Mouse (Mus musculus) hindbrain, postnatal 0 days (tissue): ENCODE data around the gene Gsap. TPM values are rescaled to one million over a fixed set of nuclear protein-coding genes. Genes with fewer than 3 reads are reported as not detected.

ENCODE experiments used
- ATAC-seq: fragments of 200-750 bp; cut with Nextera tagmentation; 2 replicates; pipeline ENCODE4 v1.8.0; 2017; ENCODE audit warnings: mild to moderate bottlenecking, moderate TSS enrichment, moderate library complexity
- DNase-seq: peaks from one replicate; pipeline ENCODE4 v3.0.0-alpha.2; 2015; ENCODE audit warnings: low spot score
- H3K27ac ChIP-seq: fragments of 300-500 bp; sonication (generic); 2 replicates; pipeline ENCODE4 v1.5.1; 2014; ENCODE audit warnings: mild to moderate bottlenecking
- H3K27me3 ChIP-seq: fragments of 300-500 bp; sonication (generic); 2 replicates; pipeline ENCODE4 v1.6.1; 2014; ENCODE audit warnings: low read length, mixed read lengths; ENCODE audit not compliant: insufficient read depth
- H3K36me3 ChIP-seq: fragments of 300-500 bp; sonication (generic); 2 replicates; pipeline ENCODE4 v1.6.1; 2014; ENCODE audit warnings: low read length, mixed read lengths; ENCODE audit not compliant: insufficient read depth
- H3K4me1 ChIP-seq: fragments of 300-500 bp; sonication (generic); 2 replicates; pipeline ENCODE4 v1.6.1; 2014; ENCODE audit warnings: antibody characterized with exemption, low read length, mixed read lengths; ENCODE audit not compliant: insufficient read depth
- H3K4me2 ChIP-seq: fragments of 300-500 bp; sonication (generic); 2 replicates; pipeline ENCODE4 v1.6.1; 2014; ENCODE audit warnings: low read depth, mild to moderate bottlenecking, low read length, moderate library complexity, mixed read lengths
- H3K4me3 ChIP-seq: fragments of 300-500 bp; sonication (generic); 2 replicates; pipeline ENCODE4 v1.5.1; 2014; ENCODE audit warnings: low read length
- H3K9ac ChIP-seq: fragments of 300-500 bp; sonication (generic); replicated peaks from 2 replicates; pipeline ENCODE4 v1.6.1; 2014; ENCODE audit warnings: mild to moderate bottlenecking, low read length, moderate library complexity, mixed read lengths
- H3K9me3 ChIP-seq: fragments of 300-500 bp; sonication (generic); 2 replicates; pipeline ENCODE4 v1.6.1; 2016; ENCODE audit warnings: low read length, mixed read lengths
- CTCF ChIP-seq: IDR thresholded peaks from 2 replicates; pipeline ENCODE4 v1.5.1; 2016; ENCODE audit warnings: antibody characterized with exemption, control low read depth, low read depth
- WGBS: fragments of 180-500 bp; shearing (Covaris S2); extraction: QIAGEN DNeasy Blood & Tissue Kit; methylation state at CpG from one replicate; pipeline ENCODE4 v1.1.7; 2014; 5-methylcytosine and 5-hydroxymethylcytosine counted together
- polyA plus RNA-seq: library from polyadenylated mRNA; unstranded; fragments of >200 nt; fragmentation: Nextera tagmentation; extraction: Ambion mirVana; gene quantifications from 2 replicates; pipeline ENCODE4 v1.2.1, GENCODE M21; 2015
- total RNA-seq: library from RNA; depleted of rRNA; stranded (reverse); fragments of >200 nt; gene quantifications from 2 replicates; pipeline ENCODE4 v1.2.3, GENCODE M21; 2014

Gene Gsap
- total and polyA plus RNA-seq, 2 experiments from 2014 or later: 8.3 to 11.0 TPM

DNA sequence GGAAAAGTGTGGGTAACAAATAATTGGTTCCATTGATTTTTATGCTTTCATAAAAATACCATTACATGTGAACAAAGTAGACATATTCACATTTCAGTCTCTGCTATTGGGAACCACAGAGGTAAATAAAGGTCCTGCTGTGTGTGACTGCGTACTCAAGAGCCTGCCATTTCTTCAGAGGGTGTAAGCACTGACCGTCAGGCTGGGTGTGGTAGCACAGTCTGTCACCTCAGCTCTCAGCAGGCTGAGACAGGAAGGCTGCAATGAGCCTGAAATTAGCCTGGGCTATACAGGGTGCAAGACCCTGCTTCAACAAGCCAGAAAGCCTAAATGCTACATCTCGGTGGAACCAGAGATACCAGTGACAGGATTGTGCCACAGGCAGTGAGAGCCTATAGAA, 114.0 kb downstream of the Gsap start:
- DNase-seq (no peak), ATAC-seq (no peak)
- TF ChIP-seq CTCF: no peak
- Histone ChIP-seq H3K36me3 (no peaks in the 10 kb centered on the region), H3K27ac (no peak overlapping the region), H3K27me3 (no peaks in the 10 kb centered on the region), H3K4me1 (no peaks in the 10 kb centered on the region), H3K4me3 (no peak overlapping the region), H3K9me3 (no peaks in the 10 kb centered on the region), H3K9ac (no peak overlapping the region), H3K4me2 (no peak overlapping the region)
- 95% methylated on average over 3 of the region's 3 CpGs for WGBS

GRCm38 (mm10) chr5:21301011-21301410, 115.0 kb downstream of the Gsap start:
- no peaks in the 10 kb centered on the region for H3K9me3 ChIP-seq
- no peaks in the 10 kb centered on the region for H3K36me3 ChIP-seq
- DNase-seq (peak; percentile 25), ATAC-seq (no peak)
- H3K27me3 ChIP-seq: no peaks in the 10 kb centered on the region
- H3K9ac ChIP-seq: no peak overlapping the region
- 54% methylated on average over 6 of the region's 6 CpGs for WGBS
- no peaks in the 10 kb centered on the region for H3K4me1 ChIP-seq
- no peak overlapping the region for H3K4me3 ChIP-seq
- no peak for TF ChIP-seq CTCF
- H3K4me2 ChIP-seq: no peak overlapping the region
- no peak overlapping the region for H3K27ac ChIP-seq

DNA sequence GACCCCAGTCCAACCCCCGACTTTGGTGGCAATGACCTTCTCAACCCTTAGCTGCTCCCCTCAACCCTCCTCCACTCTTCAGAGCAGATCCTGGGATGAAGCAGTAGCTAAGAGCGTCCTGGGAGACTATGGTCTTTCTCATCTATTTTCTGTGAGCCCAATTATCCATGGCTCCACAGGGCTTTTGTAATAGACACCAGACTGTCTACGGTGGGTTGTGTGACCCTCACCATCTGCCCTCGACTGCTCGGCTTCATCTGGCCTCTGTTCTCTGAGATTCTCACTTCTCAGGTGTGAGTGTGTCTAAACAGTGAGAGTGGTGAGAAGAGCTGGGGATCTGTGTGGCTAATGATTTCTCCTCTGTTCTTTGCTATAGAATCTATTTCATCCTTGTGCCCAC, 121.1 kb downstream of the Gsap start:
- no peak for TF ChIP-seq CTCF
- H3K36me3 ChIP-seq: no peaks in the 10 kb centered on the region
- no peak for ATAC-seq
- no peaks in the 10 kb centered on the region for H3K4me1 ChIP-seq
- no peak overlapping the region for H3K9ac ChIP-seq
- 62% methylated on average over 5 of the region's 5 CpGs for WGBS
- H3K4me3 ChIP-seq: no peak overlapping the region
- DNase-seq: no peak
- H3K27ac ChIP-seq: no peak overlapping the region
- no peak overlapping the region for H3K4me2 ChIP-seq
- H3K27me3 ChIP-seq: no peaks in the 10 kb centered on the region
- H3K9me3 ChIP-seq: no peaks in the 10 kb centered on the region

GRCm38 (mm10) chr5:21314696-21315095, 128.6 kb downstream of the Gsap start:
- no peak for TF ChIP-seq CTCF
- 88% methylated on average over 3 of the region's 3 CpGs for WGBS
- no peak for ATAC-seq
- H3K9ac ChIP-seq: no peak overlapping the region
- no peak overlapping the region for H3K4me3 ChIP-seq
- no peaks in the 10 kb centered on the region for H3K9me3 ChIP-seq
- no peaks in the 10 kb centered on the region for H3K27me3 ChIP-seq
- H3K4me1 ChIP-seq: no peaks in the 10 kb centered on the region
- no peak overlapping the region for H3K27ac ChIP-seq
- no peak for DNase-seq
- H3K4me2 ChIP-seq: no peak overlapping the region
- H3K36me3 ChIP-seq: no peaks in the 10 kb centered on the region

- TF ChIP-seq CTCF: no peak
- no peaks in the 10 kb centered on the region for H3K9me3 ChIP-seq
- WGBS: 73% methylated on average over 2 of the region's 2 CpGs
- ATAC-seq: no peak
- H3K4me3 ChIP-seq: no peak overlapping the region
- no peak overlapping the region for H3K27ac ChIP-seq
- DNase-seq: no peak
- no peak overlapping the region for H3K9ac ChIP-seq
- H3K36me3 ChIP-seq: no peaks in the 10 kb centered on the region
- H3K4me1 ChIP-seq: no peaks in the 10 kb centered on the region
- H3K4me2 ChIP-seq: no peak overlapping the region
- no peaks in the 10 kb centered on the region for H3K27me3 ChIP-seq
Measured at GRCm38 (mm10) chr5:21320138-21320537, 134.1 kb downstream of the Gsap start.

GRCm38 (mm10) chr5:21326494-21326893, 140.4 kb downstream of the Gsap start:
- Histone ChIP-seq H3K4me1 (no peaks in the 10 kb centered on the region), H3K27me3 (no peaks in the 10 kb centered on the region), H3K9ac (no peak overlapping the region), H3K27ac (no peak overlapping the region), H3K4me2 (no peak overlapping the region), H3K36me3 (no peaks in the 10 kb centered on the region), H3K4me3 (no peak overlapping the region), H3K9me3 (no peaks in the 10 kb centered on the region)
- TF ChIP-seq CTCF: peak; percentile 70
- no peak for ATAC-seq
- 54% methylated on average over 1 of the region's 1 CpGs for WGBS
- peak; percentile 53 for DNase-seq

- H3K27ac ChIP-seq: no peak overlapping the region
- H3K4me1 ChIP-seq: no peaks in the 10 kb centered on the region
- H3K9me3 ChIP-seq: no peaks in the 10 kb centered on the region
- DNase-seq: no peak
- no peak overlapping the region for H3K4me3 ChIP-seq
- TF ChIP-seq CTCF: no peak
- no peaks in the 10 kb centered on the region for H3K27me3 ChIP-seq
- no peaks in the 10 kb centered on the region for H3K36me3 ChIP-seq
- ATAC-seq: no peak
- no peak overlapping the region for H3K9ac ChIP-seq
- 80% methylated on average over 1 of the region's 1 CpGs for WGBS
- no peak overlapping the region for H3K4me2 ChIP-seq
Measured at GRCm38 (mm10) chr5:21328560-21328959, 142.5 kb downstream of the Gsap start.
